ENCODE assay signal across 21 mouse cellular contexts in the genomic region with DNA sequence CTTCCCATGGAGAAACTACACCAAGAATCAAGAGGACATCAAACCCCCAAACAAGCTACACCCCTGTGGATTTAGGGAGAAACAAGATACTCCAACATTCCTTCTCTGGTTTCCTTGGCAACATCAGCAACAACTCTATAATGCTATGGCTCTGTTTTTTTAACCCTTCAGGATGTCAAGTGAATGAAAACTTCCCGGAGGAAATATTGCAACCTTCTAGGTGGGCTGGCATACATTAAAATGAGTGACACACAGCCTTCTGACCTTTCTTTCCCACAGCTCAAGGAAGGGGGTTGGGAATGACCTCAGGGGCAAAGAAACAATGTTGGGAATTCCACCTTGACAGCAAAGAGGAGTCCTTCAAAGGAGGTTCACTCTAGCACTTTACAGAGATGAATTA.
DNase-seq lines count a peak whose midpoint lies in the region; ATAC-seq and TF ChIP-seq lines count a peak whose summit lies in the region.
"Had no signal": no experiment of that assay in that cellular context is flagged by ENCODE, and none has a peak within 500 bp of the region (broad histone marks: within the 10 kb centered on the region; RNA-seq: fewer than 3 reads in every experiment).

No protein-coding gene starts in this region.

- no peaks in the 10 kb centered on the region for H3K36me3 ChIP-seq in forebrain, embryonic 10.5 days (replicated peaks)
- H3K36me3 ChIP-seq in forebrain, embryonic 13.5 days (ENCODE audit: poor library complexity, severe bottlenecking) = no peaks in the 10 kb centered on the region
- no peaks in the 10 kb centered on the region for H3K36me3 ChIP-seq in lung, embryonic 14.5 days (ENCODE audit: insufficient read depth)
- no peaks in the 10 kb centered on the region for H3K36me3 ChIP-seq in lung, postnatal 0 days (ENCODE audit: insufficient read depth, low read length)
- no peaks in the 10 kb centered on the region for H3K36me3 ChIP-seq in embryonic facial prominence, embryonic 12.5 days
- H3K36me3 ChIP-seq: forebrain, embryonic 15.5 days; heart, embryonic 12.5 days; midbrain, embryonic 15.5 days had no signal

- H3K9ac ChIP-seq in forebrain, embryonic 13.5 days = no peak overlapping the region
- no peak overlapping the region for H3K9ac ChIP-seq in lung, embryonic 14.5 days
- H3K9ac ChIP-seq in lung, postnatal 0 days (replicated peaks; ENCODE audit: low read depth) = no peak overlapping the region
- no peak overlapping the region for H3K9ac ChIP-seq in embryonic facial prominence, embryonic 12.5 days
- H3K9ac ChIP-seq: forebrain, embryonic 15.5 days; heart, embryonic 12.5 days; midbrain, embryonic 15.5 days had no signal

- peak; percentile 39 for DNase-seq in forebrain, embryonic 10.5 days (ENCODE audit: extremely low spot score, low spot score)
- DNase-seq in lung, embryonic 14.5 days = peak; percentile 19
- no peak for DNase-seq in lung, postnatal 0 days (ENCODE audit: low spot score)
- DNase-seq in yolk sac, embryonic 10.5 days (ENCODE audit: low spot score) = peak; percentile 36
- DNase-seq in right cerebral cortex, postnatal 4 days = no peak
- no peak for DNase-seq in gastrocnemius, postnatal 36 days
- DNase-seq: adrenal gland, adult 2 months; cerebellum, postnatal 36 days; heart, postnatal 36 days; kidney, postnatal 10 days; lung, adult 2 months; thymus, postnatal 25 days had no signal

- no peak for TF ChIP-seq EP300 in lung, postnatal 0 days (IDR thresholded peaks at IDR 0.05)

- H3K4me1 ChIP-seq in forebrain, embryonic 10.5 days = peaks cover 26% of the 10 kb centered on the region
- no peaks in the 10 kb centered on the region for H3K4me1 ChIP-seq in forebrain, embryonic 13.5 days
- 0 out of 2 replicates have a peak, but pooled peaks cover 3% of the 10 kb centered on the region for H3K4me1 ChIP-seq in lung, embryonic 14.5 days (ENCODE audit: insufficient read depth)
- H3K4me1 ChIP-seq in lung, postnatal 0 days (ENCODE audit: insufficient read depth, low read depth, low read length) = no peaks in the 10 kb centered on the region
- peaks cover 10% of the 10 kb centered on the region; the same call in 1 of the 2 replicates for H3K4me1 ChIP-seq in embryonic facial prominence, embryonic 12.5 days
- H3K4me1 ChIP-seq: forebrain, embryonic 15.5 days; midbrain, embryonic 15.5 days had no signal

- no peak overlapping the region for H3K4me2 ChIP-seq in forebrain, embryonic 13.5 days
- no peak overlapping the region for H3K4me2 ChIP-seq in lung, embryonic 14.5 days
- no peak overlapping the region for H3K4me2 ChIP-seq in lung, postnatal 0 days (replicated peaks; ENCODE audit: low read depth, low read length)
- H3K4me2 ChIP-seq in embryonic facial prominence, embryonic 12.5 days (replicated peaks) = no peak overlapping the region
- H3K4me2 ChIP-seq: forebrain, embryonic 15.5 days; heart, embryonic 12.5 days; liver, embryonic 11.5 days; midbrain, embryonic 15.5 days had no signal

- intact Hi-C loops in gastrocnemius, postnatal 36 days (cut with DNase I) = no loop called here

- no peak for ATAC-seq in forebrain, embryonic 13.5 days
- ATAC-seq in lung, embryonic 14.5 days (ENCODE audit: insufficient read depth) = no peak; the same call in 1 of the 2 replicates
- ATAC-seq in lung, postnatal 0 days = no peak
- ATAC-seq in embryonic facial prominence, embryonic 12.5 days (ENCODE audit: insufficient number of reproducible peaks, insufficient read depth, low FRiP score, low TSS enrichment) = no peak
- ATAC-seq: forebrain, embryonic 15.5 days; inflammation-experienced regulatory T-cells, adult 6 months; midbrain, embryonic 15.5 days had no signal

- H3K9me3 ChIP-seq in forebrain, embryonic 10.5 days = no peaks in the 10 kb centered on the region
- no peaks in the 10 kb centered on the region for H3K9me3 ChIP-seq in forebrain, embryonic 13.5 days (replicated peaks)
- H3K9me3 ChIP-seq in lung, embryonic 14.5 days (ENCODE audit: low read depth, low read length) = no peaks in the 10 kb centered on the region
- H3K9me3 ChIP-seq in lung, postnatal 0 days (ENCODE audit: low read length) = no peaks in the 10 kb centered on the region
- H3K9me3 ChIP-seq in embryonic facial prominence, embryonic 12.5 days = no peaks in the 10 kb centered on the region
- H3K9me3 ChIP-seq: forebrain, embryonic 15.5 days; midbrain, embryonic 15.5 days had no signal

- no peak for TF ChIP-seq CTCF in lung, embryonic 14.5 days (IDR thresholded peaks at IDR 0.05; ENCODE audit: low read depth)
- no peak for TF ChIP-seq CTCF in lung, postnatal 0 days (IDR thresholded peaks at IDR 0.05)

- no peak overlapping the region for H3K4me3 ChIP-seq in forebrain, embryonic 10.5 days
- no peak overlapping the region for H3K4me3 ChIP-seq in forebrain, embryonic 13.5 days
- H3K4me3 ChIP-seq in lung, embryonic 14.5 days (ENCODE audit: low read depth, low read length) = no peak overlapping the region
- H3K4me3 ChIP-seq in lung, postnatal 0 days (ENCODE audit: low read depth, low read length) = no peak overlapping the region
- H3K4me3 ChIP-seq in embryonic facial prominence, embryonic 12.5 days = no peak overlapping the region
- H3K4me3 ChIP-seq: forebrain, embryonic 15.5 days; heart, embryonic 12.5 days; midbrain, embryonic 15.5 days had no signal

- 6% methylated on average over 1 of the region's 1 CpGs for WGBS in forebrain, embryonic 10.5 days
- WGBS in forebrain, embryonic 13.5 days = 4% methylated on average over 1 of the region's 1 CpGs
- 10% methylated on average over 1 of the region's 1 CpGs for WGBS in lung, embryonic 14.5 days
- WGBS in lung, postnatal 0 days = 8% methylated on average over 1 of the region's 1 CpGs
- WGBS in embryonic facial prominence, embryonic 12.5 days = 0% methylated on average over 1 of the region's 1 CpGs

- peak overlapping the region; percentile 66; the same call in 1 of the 2 replicates for H3K27ac ChIP-seq in forebrain, embryonic 10.5 days
- H3K27ac ChIP-seq in forebrain, embryonic 13.5 days = no peak overlapping the region
- H3K27ac ChIP-seq in lung, embryonic 14.5 days (ENCODE audit: low read depth) = no peak overlapping the region
- no peak overlapping the region for H3K27ac ChIP-seq in lung, postnatal 0 days (ENCODE audit: low read length)
- H3K27ac ChIP-seq in embryonic facial prominence, embryonic 12.5 days = peak overlapping the region; percentile 54; the same call in 1 of the 2 replicates
- H3K27ac ChIP-seq: forebrain, embryonic 15.5 days; macrophage; midbrain, embryonic 15.5 days; stomach, postnatal 0 days had no signal

- 0 out of 2 replicates have a peak, but pooled peaks cover 6% of the 10 kb centered on the region for H3K27me3 ChIP-seq in forebrain, embryonic 10.5 days (ENCODE audit: poor library complexity, severe bottlenecking)
- H3K27me3 ChIP-seq in forebrain, embryonic 13.5 days = no peaks in the 10 kb centered on the region
- H3K27me3 ChIP-seq in lung, embryonic 14.5 days (ENCODE audit: insufficient read depth, low read length) = no peaks in the 10 kb centered on the region
- H3K27me3 ChIP-seq in lung, postnatal 0 days (replicated peaks; ENCODE audit: insufficient read depth, low read length) = no peaks in the 10 kb centered on the region
- no peaks in the 10 kb centered on the region for H3K27me3 ChIP-seq in embryonic facial prominence, embryonic 12.5 days
- H3K27me3 ChIP-seq: forebrain, embryonic 15.5 days; heart, embryonic 12.5 days; midbrain, embryonic 15.5 days had no signal

Comparison
In these comparisons a context has a peak if more than half of its experiments do, and no peak if none do; other contexts are left out.
1. DNase-seq: peak in forebrain, embryonic 10.5 days (single experiment), lung, embryonic 14.5 days (single experiment) and yolk sac, embryonic 10.5 days (single experiment); none in lung, postnatal 0 days (single experiment), right cerebral cortex, postnatal 4 days (single experiment) and gastrocnemius, postnatal 36 days (0 of 2).
2. H3K27ac ChIP-seq: peak in forebrain, embryonic 10.5 days (single experiment) and embryonic facial prominence, embryonic 12.5 days (single experiment); none in forebrain, embryonic 13.5 days (single experiment), lung, embryonic 14.5 days (single experiment) and lung, postnatal 0 days (single experiment).